Mouse (Mus musculus): ENCODE measurements at regions not wholly inside any gene's neighbourhood (a gene's known extent, or its start where the extent isn't known, plus 50 kb on each side); places are given as distances from the start of the nearest gene placed in this dataset.

GRCm38 (mm10) chr2:78381234-78381633 lies 435.1 kb upstream of the Cwc22 start:
- Histone ChIP-seq H3K4me2 (replicated peaks; ENCODE audit: low read depth, low read length) (no peak overlapping the region), H3K9me3 (ENCODE audit: control insufficient read depth, low read length) (no peaks in the 10 kb centered on the region), H3K27ac (ENCODE audit: low read depth, low read length) (no peak overlapping the region), H3K4me1 (ENCODE audit: control insufficient read depth, insufficient read depth, low read length) (no peaks in the 10 kb centered on the region), H3K9ac (ENCODE audit: low read depth, low read length) (no peak overlapping the region), H3K27me3 (ENCODE audit: control insufficient read depth, insufficient read depth, low read length) (no peaks in the 10 kb centered on the region), H3K4me3 (ENCODE audit: low read length) (no peak overlapping the region), H3K36me3 (ENCODE audit: control insufficient read depth, insufficient read depth, low read length) (no peaks in the 10 kb centered on the region)
- no peak for ATAC-seq (ENCODE audit: low FRiP score, low TSS enrichment)

GRCm38 (mm10) chr2:78331736-78332475 lies 385.7 kb upstream of the Cwc22 start:
- Histone ChIP-seq H3K9ac (ENCODE audit: low read depth, low read length) (no peak overlapping the region), H3K4me1 (ENCODE audit: control insufficient read depth, insufficient read depth, low read length) (no peaks in the 10 kb centered on the region), H3K4me2 (replicated peaks; ENCODE audit: low read depth, low read length) (no peak overlapping the region), H3K27me3 (ENCODE audit: control insufficient read depth, insufficient read depth, low read length) (no peaks in the 10 kb centered on the region), H3K4me3 (ENCODE audit: low read length) (no peak overlapping the region), H3K27ac (ENCODE audit: low read depth, low read length) (no peak overlapping the region), H3K36me3 (ENCODE audit: control insufficient read depth, insufficient read depth, low read length) (no peaks in the 10 kb centered on the region), H3K9me3 (ENCODE audit: control insufficient read depth, low read length) (no peaks in the 10 kb centered on the region)
- no peak for ATAC-seq (ENCODE audit: low FRiP score, low TSS enrichment)
- 83% methylated on average over 5 of the region's 5 CpGs for WGBS

- no peak overlapping the region for H3K4me3 ChIP-seq (ENCODE audit: low read length)
- H3K36me3 ChIP-seq (ENCODE audit: control insufficient read depth, insufficient read depth, low read length), result no peaks in the 10 kb centered on the region
- H3K9me3 ChIP-seq (ENCODE audit: control insufficient read depth, low read length), result no peaks in the 10 kb centered on the region
- H3K4me2 ChIP-seq (replicated peaks; ENCODE audit: low read depth, low read length), result no peak overlapping the region
- no peak overlapping the region for H3K27ac ChIP-seq (ENCODE audit: low read depth, low read length)
- no peak overlapping the region for H3K9ac ChIP-seq (ENCODE audit: low read depth, low read length)
- WGBS, result 80% methylated on average over 2 of the region's 2 CpGs
- ATAC-seq (ENCODE audit: low FRiP score, low TSS enrichment), result no peak
- H3K27me3 ChIP-seq (ENCODE audit: control insufficient read depth, insufficient read depth, low read length), result no peaks in the 10 kb centered on the region
- H3K4me1 ChIP-seq (ENCODE audit: control insufficient read depth, insufficient read depth, low read length), result no peaks in the 10 kb centered on the region
Measured at GRCm38 (mm10) chr2:78326091-78326490, 379.9 kb upstream of the Cwc22 start.

- H3K4me1 ChIP-seq (ENCODE audit: control insufficient read depth, insufficient read depth, low read length), result no peaks in the 10 kb centered on the region
- 74% methylated on average over 3 of the region's 3 CpGs for WGBS
- no peak overlapping the region for H3K4me2 ChIP-seq (replicated peaks; ENCODE audit: low read depth, low read length)
- ATAC-seq (ENCODE audit: low FRiP score, low TSS enrichment), result no peak
- no peak overlapping the region for H3K27ac ChIP-seq (ENCODE audit: low read depth, low read length)
- H3K27me3 ChIP-seq (ENCODE audit: control insufficient read depth, insufficient read depth, low read length), result no peaks in the 10 kb centered on the region
- H3K9ac ChIP-seq (ENCODE audit: low read depth, low read length), result no peak overlapping the region
- H3K36me3 ChIP-seq (ENCODE audit: control insufficient read depth, insufficient read depth, low read length), result no peaks in the 10 kb centered on the region
- no peak overlapping the region for H3K4me3 ChIP-seq (ENCODE audit: low read length)
- no peaks in the 10 kb centered on the region for H3K9me3 ChIP-seq (ENCODE audit: control insufficient read depth, low read length)
Measured at GRCm38 (mm10) chr2:78322216-78322965, 376.2 kb upstream of the Cwc22 start.

GRCm38 (mm10) chr2:78311766-78312491 lies 365.8 kb upstream of the Cwc22 start:
- H3K36me3 ChIP-seq (ENCODE audit: control insufficient read depth, insufficient read depth, low read length), result no peaks in the 10 kb centered on the region
- H3K9ac ChIP-seq (ENCODE audit: low read depth, low read length), result no peak overlapping the region
- no peak overlapping the region for H3K27ac ChIP-seq (ENCODE audit: low read depth, low read length)
- no peak for ATAC-seq (ENCODE audit: low FRiP score, low TSS enrichment)
- H3K4me1 ChIP-seq (ENCODE audit: control insufficient read depth, insufficient read depth, low read length), result no peaks in the 10 kb centered on the region
- no peaks in the 10 kb centered on the region for H3K27me3 ChIP-seq (ENCODE audit: control insufficient read depth, insufficient read depth, low read length)
- H3K4me3 ChIP-seq (ENCODE audit: low read length), result no peak overlapping the region
- H3K9me3 ChIP-seq (ENCODE audit: control insufficient read depth, low read length), result no peaks in the 10 kb centered on the region
- no peak overlapping the region for H3K4me2 ChIP-seq (replicated peaks; ENCODE audit: low read depth, low read length)
- 76% methylated on average over 13 of the region's 13 CpGs for WGBS

GRCm38 (mm10) chr2:78309361-78309760 lies 363.2 kb upstream of the Cwc22 start:
- ATAC-seq (ENCODE audit: low FRiP score, low TSS enrichment), result no peak
- WGBS, result 76% methylated on average over 2 of the region's 2 CpGs
- no peak overlapping the region for H3K4me3 ChIP-seq (ENCODE audit: low read length)
- no peaks in the 10 kb centered on the region for H3K36me3 ChIP-seq (ENCODE audit: control insufficient read depth, insufficient read depth, low read length)
- H3K27ac ChIP-seq (ENCODE audit: low read depth, low read length), result no peak overlapping the region
- H3K27me3 ChIP-seq (ENCODE audit: control insufficient read depth, insufficient read depth, low read length), result no peaks in the 10 kb centered on the region
- no peak overlapping the region for H3K4me2 ChIP-seq (replicated peaks; ENCODE audit: low read depth, low read length)
- H3K4me1 ChIP-seq (ENCODE audit: control insufficient read depth, insufficient read depth, low read length), result no peaks in the 10 kb centered on the region
- H3K9ac ChIP-seq (ENCODE audit: low read depth, low read length), result no peak overlapping the region
- no peaks in the 10 kb centered on the region for H3K9me3 ChIP-seq (ENCODE audit: control insufficient read depth, low read length)

GRCm38 (mm10) chr2:78306897-78307296 lies 360.7 kb upstream of the Cwc22 start:
- Histone ChIP-seq H3K4me2 (replicated peaks; ENCODE audit: low read depth, low read length) (no peak overlapping the region), H3K27me3 (ENCODE audit: control insufficient read depth, insufficient read depth, low read length) (no peaks in the 10 kb centered on the region), H3K9me3 (ENCODE audit: control insufficient read depth, low read length) (no peaks in the 10 kb centered on the region), H3K27ac (ENCODE audit: low read depth, low read length) (no peak overlapping the region), H3K4me1 (ENCODE audit: control insufficient read depth, insufficient read depth, low read length) (no peaks in the 10 kb centered on the region), H3K36me3 (ENCODE audit: control insufficient read depth, insufficient read depth, low read length) (no peaks in the 10 kb centered on the region), H3K4me3 (ENCODE audit: low read length) (no peak overlapping the region), H3K9ac (ENCODE audit: low read depth, low read length) (no peak overlapping the region)
- no peak for ATAC-seq (ENCODE audit: low FRiP score, low TSS enrichment)
- 84% methylated on average over 4 of the region's 4 CpGs for WGBS

- no peaks in the 10 kb centered on the region for H3K36me3 ChIP-seq (ENCODE audit: control insufficient read depth, insufficient read depth, low read length)
- H3K4me1 ChIP-seq (ENCODE audit: control insufficient read depth, insufficient read depth, low read length), result no peaks in the 10 kb centered on the region
- H3K27me3 ChIP-seq (ENCODE audit: control insufficient read depth, insufficient read depth, low read length), result no peaks in the 10 kb centered on the region
- no peaks in the 10 kb centered on the region for H3K9me3 ChIP-seq (ENCODE audit: control insufficient read depth, low read length)
- no peak for ATAC-seq (ENCODE audit: low FRiP score, low TSS enrichment)
- H3K4me2 ChIP-seq (replicated peaks; ENCODE audit: low read depth, low read length), result no peak overlapping the region
- H3K27ac ChIP-seq (ENCODE audit: low read depth, low read length), result no peak overlapping the region
- H3K4me3 ChIP-seq (ENCODE audit: low read length), result no peak overlapping the region
- no peak overlapping the region for H3K9ac ChIP-seq (ENCODE audit: low read depth, low read length)
- 33% methylated on average over 1 of the region's 1 CpGs for WGBS
Measured at GRCm38 (mm10) chr2:78291665-78292064, 345.5 kb upstream of the Cwc22 start.

- no peak overlapping the region for H3K9ac ChIP-seq (ENCODE audit: low read depth, low read length)
- no peak overlapping the region for H3K4me3 ChIP-seq (ENCODE audit: low read length)
- ATAC-seq (ENCODE audit: low FRiP score, low TSS enrichment), result no peak
- no peaks in the 10 kb centered on the region for H3K9me3 ChIP-seq (ENCODE audit: control insufficient read depth, low read length)
- no peak overlapping the region for H3K27ac ChIP-seq (ENCODE audit: low read depth, low read length)
- no peaks in the 10 kb centered on the region for H3K36me3 ChIP-seq (ENCODE audit: control insufficient read depth, insufficient read depth, low read length)
- H3K4me2 ChIP-seq (replicated peaks; ENCODE audit: low read depth, low read length), result no peak overlapping the region
- H3K27me3 ChIP-seq (ENCODE audit: control insufficient read depth, insufficient read depth, low read length), result no peaks in the 10 kb centered on the region
- H3K4me1 ChIP-seq (ENCODE audit: control insufficient read depth, insufficient read depth, low read length), result no peaks in the 10 kb centered on the region
Measured at GRCm38 (mm10) chr2:78284806-78285205, 338.6 kb upstream of the Cwc22 start.
